Mouse (Mus musculus) heart, adult 2 months (tissue): ENCODE measurements at regions not wholly inside any gene's neighbourhood (a gene's known extent, or its start where the extent isn't known, plus 50 kb on each side); places are given as distances from the start of the nearest gene placed in this dataset.

Source experiments
- DNase-seq, 2 experiments: peaks; one replicate each; pipeline ENCODE4 v3.0.0; 2021
- H3K27ac ChIP-seq: fragments of 200-600 bp; 2 replicates; pipeline ENCODE4 v1.8.1; 2022
- H3K27me3 ChIP-seq: fragments of 200-500 bp; 2 replicates; pipeline ENCODE4 v1.6.1; 2012; ENCODE audit warnings: mild to moderate bottlenecking, low read length, inconsistent platforms, mixed read lengths; ENCODE audit not compliant: control insufficient read depth, insufficient read depth
- H3K36me3 ChIP-seq: fragments of 200-500 bp; 2 replicates; pipeline ENCODE4 v1.6.1; 2012; ENCODE audit warnings: low read length, inconsistent platforms; ENCODE audit not compliant: control insufficient read depth, insufficient read depth
- H3K4me1 ChIP-seq: fragments of 200-500 bp; 2 replicates; pipeline ENCODE4 v1.6.1; 2011; ENCODE audit warnings: low read length; ENCODE audit not compliant: control insufficient read depth, insufficient read depth
- H3K4me3 ChIP-seq: fragments of 200-600 bp; 2 replicates; pipeline ENCODE4 v1.8.1; 2022
- H3K79me2 ChIP-seq: fragments of 200-500 bp; replicated peaks from 2 replicates; pipeline ENCODE4 v1.6.1; 2012; ENCODE audit warnings: mild to moderate bottlenecking, inconsistent platforms, low read length, moderate library complexity, mixed read lengths; ENCODE audit not compliant: control insufficient read depth, insufficient read depth
- H3K9ac ChIP-seq: fragments of 200-500 bp; 2 replicates; pipeline ENCODE4 v1.6.1; 2012; ENCODE audit warnings: low read depth, mild to moderate bottlenecking, control low read depth, inconsistent platforms, low read length, mixed read lengths
- CTCF ChIP-seq: fragments of 200-600 bp; IDR thresholded peaks from 2 replicates; pipeline ENCODE4 v1.8.1; 2022; ENCODE audit warnings: antibody characterized with exemption, mild to moderate bottlenecking, moderate library complexity
- EP300 ChIP-seq: fragments of 200-500 bp; IDR thresholded peaks from 2 replicates; pipeline ENCODE4 v1.6.1; 2011; ENCODE audit warnings: low read depth, low read length, control low read depth; ENCODE audit not compliant: insufficient read depth
- POLR2A ChIP-seq: fragments of 200-500 bp; IDR thresholded peaks from 2 replicates; pipeline ENCODE4 v1.6.1; 2011; ENCODE audit warnings: mild to moderate bottlenecking, low read depth, low read length, control low read depth; ENCODE audit not compliant: insufficient read depth
- WGBS: fragments of 180-500 bp; shearing (Covaris S2); methylation state at CpG from one replicate; pipeline ENCODE4 v1.1.7; 2018; 5-methylcytosine and 5-hydroxymethylcytosine counted together
- intact Hi-C: fragments of 180-260 bp; cut with DNase I; formaldehyde crosslinking; loops from one replicate; pipeline ENCODE4 v1.15.1; 2025

DNA sequence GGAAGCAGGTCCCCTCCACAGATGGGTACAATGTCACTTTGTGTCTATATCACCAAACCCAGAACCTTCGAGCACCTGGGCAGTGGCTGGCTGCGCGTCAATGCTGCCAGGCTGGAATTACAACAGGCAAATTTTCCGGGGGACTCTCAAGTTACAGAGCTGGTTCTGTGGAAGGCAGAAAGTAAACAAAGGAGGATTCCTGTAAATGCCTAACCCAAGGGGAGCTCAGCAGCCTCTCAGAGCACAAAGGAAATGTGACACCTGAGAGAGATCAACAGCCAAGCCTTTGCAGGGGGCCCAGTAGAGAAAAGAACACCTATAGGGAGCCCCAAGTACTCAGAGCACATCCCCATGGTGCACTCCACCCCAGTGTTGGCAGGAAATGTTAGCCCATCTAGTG lies 70.7 kb downstream of the Setd4 start:
- Histone ChIP-seq H3K36me3 (no peaks in the 10 kb centered on the region), H3K27ac (no peak overlapping the region), H3K4me3 (no peak overlapping the region), H3K27me3 (no peaks in the 10 kb centered on the region), H3K9ac (no peak overlapping the region), H3K79me2 (no peaks in the 10 kb centered on the region), H3K4me1 (no peaks in the 10 kb centered on the region)
- intact Hi-C loops, result no loop called here
- WGBS, result 17% methylated on average over 4 of the region's 4 CpGs
- TF ChIP-seq CTCF (no peak), EP300 (no peak), POLR2A (no peak)
- DNase-seq, result no peak

DNA sequence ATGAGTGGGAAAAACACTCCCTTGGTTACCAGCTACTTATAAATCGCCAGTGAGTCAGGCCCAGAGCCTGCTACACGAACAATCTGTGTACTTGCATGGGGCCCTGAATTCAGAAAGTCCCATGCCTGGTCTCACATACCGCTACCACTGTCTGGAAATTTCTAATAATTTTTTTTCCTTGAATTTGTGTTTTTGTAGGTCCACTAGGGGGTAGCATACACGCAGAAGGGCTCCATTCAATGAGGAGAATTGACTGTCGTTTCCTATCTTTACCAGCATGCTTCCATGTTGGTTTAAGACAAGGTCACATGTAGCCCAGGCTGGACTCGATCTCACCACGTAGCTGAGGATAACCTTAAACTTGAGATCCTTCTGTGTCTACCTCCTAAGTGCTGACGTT lies 71.9 kb downstream of the Setd4 start:
- Histone ChIP-seq H3K79me2 (no peaks in the 10 kb centered on the region), H3K27me3 (no peaks in the 10 kb centered on the region), H3K9ac (no peak overlapping the region), H3K36me3 (no peaks in the 10 kb centered on the region), H3K4me3 (no peak overlapping the region), H3K4me1 (no peaks in the 10 kb centered on the region), H3K27ac (no peak overlapping the region)
- TF ChIP-seq EP300 (no peak), CTCF (no peak), POLR2A (no peak)
- intact Hi-C loops, result no loop called here
- DNase-seq, result no peak
- 61% methylated on average over 8 of the region's 8 CpGs for WGBS

DNA sequence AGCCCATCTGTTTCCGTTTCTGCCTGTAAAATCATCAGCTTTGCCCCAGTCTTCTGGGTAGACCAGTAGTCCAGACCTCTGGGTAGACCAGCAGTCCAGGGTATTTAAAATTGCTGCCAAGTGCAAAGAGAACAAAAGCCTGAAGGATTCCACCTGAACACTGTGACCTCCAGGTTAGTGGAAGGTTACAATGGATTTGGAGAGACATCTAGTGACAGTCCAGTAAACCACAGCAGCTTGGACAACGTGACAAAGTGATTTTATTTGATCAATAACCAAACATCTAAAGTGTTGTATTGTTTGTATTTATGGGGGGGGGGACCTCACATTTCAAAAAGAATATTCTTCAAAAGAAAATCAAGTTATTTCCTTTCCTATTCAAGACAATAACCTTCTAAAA lies 81.4 kb downstream of the Setd4 start:
- Histone ChIP-seq H3K36me3 (no peaks in the 10 kb centered on the region), H3K79me2 (no peaks in the 10 kb centered on the region), H3K27me3 (no peaks in the 10 kb centered on the region), H3K4me1 (no peaks in the 10 kb centered on the region), H3K27ac (no peak overlapping the region), H3K9ac (no peak overlapping the region), H3K4me3 (no peak overlapping the region)
- no peak for TF ChIP-seq EP300
- no peak for TF ChIP-seq CTCF
- no peak for TF ChIP-seq POLR2A
- WGBS, result 73% methylated on average over 2 of the region's 2 CpGs
- DNase-seq, result no peak
- intact Hi-C loops, result no loop called here

GRCm38 (mm10) chr16:93520481-93520880 lies 83.4 kb downstream of the Setd4 start:
- no peak overlapping the region for H3K9ac ChIP-seq
- no peaks in the 10 kb centered on the region for H3K36me3 ChIP-seq
- no peaks in the 10 kb centered on the region for H3K4me1 ChIP-seq
- TF ChIP-seq POLR2A (no peak), EP300 (no peak), CTCF (no peak)
- no peak for DNase-seq
- H3K27me3 ChIP-seq, result no peaks in the 10 kb centered on the region
- WGBS, result 65% methylated on average over 3 of the region's 3 CpGs
- no peaks in the 10 kb centered on the region for H3K79me2 ChIP-seq
- H3K4me3 ChIP-seq, result no peak overlapping the region
- intact Hi-C loops, result no loop called here
- H3K27ac ChIP-seq, result no peak overlapping the region

DNA sequence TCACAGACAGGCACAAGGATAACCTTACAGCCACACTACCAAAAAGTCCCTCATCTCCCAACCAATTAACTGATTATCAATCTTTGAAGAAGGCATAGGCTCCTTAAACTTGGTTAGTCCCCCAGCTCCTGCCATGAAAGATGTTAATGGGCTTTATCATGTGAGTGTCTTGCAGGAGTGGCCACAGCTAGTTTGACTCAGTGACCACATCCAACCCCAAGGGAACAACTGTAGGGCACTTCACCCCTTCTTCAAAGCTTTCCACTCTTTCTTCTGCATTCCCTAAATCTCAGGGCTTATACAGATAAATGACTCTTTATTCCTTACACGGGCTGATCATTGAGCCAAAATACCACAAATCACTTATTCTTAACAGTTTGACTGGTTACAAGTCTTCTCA lies 85.2 kb downstream of the Setd4 start:
- no peak for TF ChIP-seq EP300
- TF ChIP-seq CTCF, result no peak
- no peak for TF ChIP-seq POLR2A
- no peaks in the 10 kb centered on the region for H3K36me3 ChIP-seq
- intact Hi-C loops, result no loop called here
- no peak for DNase-seq
- no peaks in the 10 kb centered on the region for H3K79me2 ChIP-seq
- H3K9ac ChIP-seq, result no peak overlapping the region
- WGBS, result 61% methylated on average over 1 of the region's 1 CpGs
- H3K4me3 ChIP-seq, result no peak overlapping the region
- H3K27ac ChIP-seq, result no peak overlapping the region
- no peaks in the 10 kb centered on the region for H3K4me1 ChIP-seq
- no peaks in the 10 kb centered on the region for H3K27me3 ChIP-seq

DNA sequence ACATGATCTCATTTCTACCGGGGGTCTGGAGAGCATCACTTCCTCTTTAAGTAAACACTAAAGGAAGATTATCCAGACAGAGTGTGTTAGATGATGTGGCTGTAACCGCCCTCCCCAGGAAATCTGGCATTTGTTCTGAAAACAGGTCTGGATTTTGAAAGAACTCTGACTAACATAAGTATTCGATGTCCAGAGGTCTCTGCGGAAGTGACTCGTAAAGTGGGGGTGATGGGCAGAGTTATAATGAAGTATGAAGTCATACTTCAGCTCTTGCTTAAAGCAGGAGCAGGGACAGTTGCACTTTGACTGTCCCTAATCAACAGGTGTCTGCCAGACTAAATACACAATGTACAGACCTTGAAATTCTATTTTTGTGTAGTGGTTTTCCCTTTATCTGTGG lies 87.1 kb downstream of the Setd4 start:
- Histone ChIP-seq H3K79me2 (no peaks in the 10 kb centered on the region), H3K36me3 (no peaks in the 10 kb centered on the region), H3K4me3 (no peak overlapping the region), H3K4me1 (no peaks in the 10 kb centered on the region), H3K9ac (no peak overlapping the region), H3K27me3 (no peaks in the 10 kb centered on the region), H3K27ac (no peak overlapping the region)
- intact Hi-C loops, result no loop called here
- TF ChIP-seq EP300 (no peak), CTCF (no peak), POLR2A (no peak)
- WGBS, result 21% methylated on average over 5 of the region's 5 CpGs
- no peak for DNase-seq

- TF ChIP-seq EP300 (no peak), POLR2A (no peak), CTCF (no peak)
- H3K36me3 ChIP-seq, result no peaks in the 10 kb centered on the region
- no peaks in the 10 kb centered on the region for H3K27me3 ChIP-seq
- no peak for DNase-seq
- no peak overlapping the region for H3K4me3 ChIP-seq
- no peak overlapping the region for H3K9ac ChIP-seq
- H3K27ac ChIP-seq, result no peak overlapping the region
- 79% methylated on average over 5 of the region's 5 CpGs for WGBS
- no peaks in the 10 kb centered on the region for H3K79me2 ChIP-seq
- no peaks in the 10 kb centered on the region for H3K4me1 ChIP-seq
- intact Hi-C loops, result no loop called here
Measured at GRCm38 (mm10) chr16:93515456-93515941, 88.4 kb downstream of the Setd4 start.
